Mouse (Mus musculus): ENCODE measurements around the gene Dip2b. TPM values are rescaled to one million over a fixed set of nuclear protein-coding genes. Genes with fewer than 3 reads are reported as not detected.

The Dip2b gene
- total and polyA plus RNA-seq, 2 experiments from 2014 or later, result 8.3 to 40.6 TPM

DNA sequence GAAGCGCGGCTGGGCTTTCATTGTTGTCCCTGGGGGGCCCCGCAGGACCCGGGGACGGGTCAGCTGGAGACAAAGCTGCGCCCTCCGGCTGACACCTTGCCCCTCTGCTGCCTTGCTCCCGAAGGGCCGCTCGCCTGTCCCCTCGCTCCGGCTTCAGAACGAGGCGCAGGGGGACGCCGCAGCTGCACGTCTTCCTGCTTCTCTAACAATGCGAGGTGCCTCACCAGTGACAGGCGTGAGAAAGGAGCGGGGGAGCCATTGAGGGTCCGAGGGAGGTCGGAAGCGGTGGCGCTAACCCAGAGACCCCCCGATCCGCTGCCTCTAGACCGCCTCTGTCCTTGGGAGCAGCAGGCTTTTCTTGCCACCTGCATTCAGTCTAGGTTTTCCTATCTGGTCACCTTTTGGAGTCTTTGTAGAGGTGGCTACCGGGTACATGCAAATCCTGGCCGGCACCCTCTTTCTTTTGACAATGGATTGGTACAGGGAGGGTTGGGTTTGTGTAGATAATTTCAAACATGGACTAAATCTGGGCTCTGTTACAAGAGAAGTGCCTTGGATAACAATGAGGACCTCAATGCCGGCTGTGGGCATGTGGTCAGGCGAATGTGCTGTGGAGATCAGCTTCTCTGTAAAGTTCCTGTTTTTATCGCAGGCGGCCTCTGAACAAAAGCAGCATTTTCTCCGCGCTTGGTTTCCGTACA lies 687 bp downstream of the Dip2b start:
- H3K4me3 ChIP-seq (ENCODE audit: low read depth, low read length), result peak overlapping the region; percentile 94
- H3K9me3 ChIP-seq (ENCODE audit: low read length), result no peaks in the 10 kb centered on the region
- H3K9ac ChIP-seq, result peak overlapping the region; percentile 100
- H3K4me2 ChIP-seq (ENCODE audit: low read depth), result peak overlapping the region; percentile 59
- WGBS, result under 1% methylated on average over 35 of the region's 36 CpGs
- ATAC-seq (peak; percentile 65), DNase-seq (peak; percentile 62)
- H3K36me3 ChIP-seq (ENCODE audit: insufficient read depth), result no peaks in the 10 kb centered on the region
- H3K4me1 ChIP-seq (ENCODE audit: insufficient read depth), result peaks cover 16% of the 10 kb centered on the region
- H3K27me3 ChIP-seq (ENCODE audit: insufficient read depth, low read length), result no peaks in the 10 kb centered on the region
- peak overlapping the region; percentile 99 for H3K27ac ChIP-seq (ENCODE audit: low read depth, low read length)
- no peak for TF ChIP-seq CTCF (IDR thresholded peaks at IDR 0.05; ENCODE audit: low read depth)

- Histone ChIP-seq H3K4me1 (ENCODE audit: insufficient read depth) (peaks cover 16% of the 10 kb centered on the region), H3K4me3 (ENCODE audit: low read depth, low read length) (peak overlapping the region; percentile 94), H3K4me2 (ENCODE audit: low read depth) (peak overlapping the region; percentile 59), H3K27ac (ENCODE audit: low read depth, low read length) (no peak overlapping the region), H3K9me3 (ENCODE audit: low read length) (no peaks in the 10 kb centered on the region), H3K9ac (peak overlapping the region; percentile 100), H3K36me3 (ENCODE audit: insufficient read depth) (no peaks in the 10 kb centered on the region), H3K27me3 (ENCODE audit: insufficient read depth, low read length) (no peaks in the 10 kb centered on the region)
- no peak for ATAC-seq
- peak; percentile 12 for DNase-seq
- no peak for TF ChIP-seq CTCF (IDR thresholded peaks at IDR 0.05; ENCODE audit: low read depth)
- 18% methylated on average over 14 of the region's 14 CpGs for WGBS
Measured at GRCm38 (mm10) chr15:100040541-100041266, 2.2 kb downstream of the Dip2b start.

DNA sequence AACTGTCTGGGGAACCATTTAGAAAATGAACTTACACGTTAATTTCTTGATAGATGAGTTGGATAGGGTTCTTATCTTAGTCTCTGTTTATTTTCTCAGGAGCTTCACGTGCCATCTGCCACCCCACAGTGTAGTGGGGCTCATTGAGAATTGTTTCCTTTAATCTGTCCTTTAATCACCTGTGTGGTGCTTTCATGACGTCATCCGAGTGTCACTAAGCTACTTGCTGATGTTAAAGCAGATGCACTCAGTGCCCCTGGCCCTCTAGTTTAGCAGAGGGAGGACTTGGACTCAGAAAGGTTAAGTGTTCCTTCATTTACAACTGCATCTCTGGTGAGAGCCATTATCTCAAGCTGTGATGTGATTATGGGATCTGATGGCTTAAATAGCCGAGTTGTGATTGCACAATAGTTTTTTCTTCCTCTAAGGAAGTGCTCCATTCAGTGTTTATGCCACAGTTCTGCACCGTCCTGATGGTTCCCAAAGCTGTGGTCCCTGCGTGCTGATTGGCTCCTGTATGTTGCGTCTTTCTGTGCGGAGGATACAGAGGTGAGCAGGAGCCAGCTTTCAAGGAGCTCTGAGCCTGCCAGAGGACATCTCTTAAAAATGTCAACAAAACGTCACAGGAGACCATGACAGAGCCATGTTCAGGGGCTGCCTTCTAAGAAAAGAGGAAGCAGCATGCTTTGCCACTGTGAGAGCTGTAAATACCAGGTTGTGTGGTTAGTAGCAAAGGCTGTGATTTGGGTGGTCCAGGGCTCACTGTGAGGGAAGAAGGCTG lies 3.0 kb downstream of the Dip2b start:
- H3K4me1 ChIP-seq (ENCODE audit: insufficient read depth), result peaks cover 16% of the 10 kb centered on the region
- H3K27ac ChIP-seq (ENCODE audit: low read depth, low read length), result no peak overlapping the region
- peak overlapping the region; percentile 59 for H3K4me2 ChIP-seq (ENCODE audit: low read depth)
- DNase-seq (no peak), ATAC-seq (no peak)
- H3K4me3 ChIP-seq (ENCODE audit: low read depth, low read length), result peak overlapping the region; percentile 94
- no peak for TF ChIP-seq CTCF (IDR thresholded peaks at IDR 0.05; ENCODE audit: low read depth)
- WGBS, result 26% methylated on average over 10 of the region's 10 CpGs
- H3K27me3 ChIP-seq (ENCODE audit: insufficient read depth, low read length), result no peaks in the 10 kb centered on the region
- H3K9ac ChIP-seq, result peak overlapping the region; percentile 100
- no peaks in the 10 kb centered on the region for H3K9me3 ChIP-seq (ENCODE audit: low read length)
- H3K36me3 ChIP-seq (ENCODE audit: insufficient read depth), result no peaks in the 10 kb centered on the region

GRCm38 (mm10) chr15:100042048-100042400 lies 3.6 kb downstream of the Dip2b start:
- DNase-seq (no peak), ATAC-seq (no peak)
- Histone ChIP-seq H3K4me1 (ENCODE audit: insufficient read depth) (peaks cover 16% of the 10 kb centered on the region), H3K4me3 (ENCODE audit: low read depth, low read length) (no peak overlapping the region), H3K9me3 (ENCODE audit: low read length) (no peaks in the 10 kb centered on the region), H3K4me2 (ENCODE audit: low read depth) (peak overlapping the region; percentile 59), H3K36me3 (ENCODE audit: insufficient read depth) (no peaks in the 10 kb centered on the region), H3K9ac (no peak overlapping the region), H3K27ac (ENCODE audit: low read depth, low read length) (no peak overlapping the region), H3K27me3 (ENCODE audit: insufficient read depth, low read length) (no peaks in the 10 kb centered on the region)
- 81% methylated on average over 9 of the region's 9 CpGs for WGBS
- TF ChIP-seq CTCF (IDR thresholded peaks at IDR 0.05; ENCODE audit: low read depth), result no peak

GRCm38 (mm10) chr15:100045576-100045975 lies 7.1 kb downstream of the Dip2b start:
- no peak overlapping the region for H3K27ac ChIP-seq (ENCODE audit: low read depth, low read length)
- no peak for TF ChIP-seq CTCF (IDR thresholded peaks at IDR 0.05; ENCODE audit: low read depth)
- H3K9ac ChIP-seq, result no peak overlapping the region
- H3K4me2 ChIP-seq (ENCODE audit: low read depth), result no peak overlapping the region
- H3K9me3 ChIP-seq (ENCODE audit: low read length), result no peaks in the 10 kb centered on the region
- H3K4me3 ChIP-seq (ENCODE audit: low read depth, low read length), result no peak overlapping the region
- DNase-seq (no peak), ATAC-seq (no peak)
- no peaks in the 10 kb centered on the region for H3K36me3 ChIP-seq (ENCODE audit: insufficient read depth)
- WGBS, result 50% methylated on average over 6 of the region's 6 CpGs
- no peaks in the 10 kb centered on the region for H3K27me3 ChIP-seq (ENCODE audit: insufficient read depth, low read length)
- H3K4me1 ChIP-seq (ENCODE audit: insufficient read depth), result peaks cover 10% of the 10 kb centered on the region

DNA sequence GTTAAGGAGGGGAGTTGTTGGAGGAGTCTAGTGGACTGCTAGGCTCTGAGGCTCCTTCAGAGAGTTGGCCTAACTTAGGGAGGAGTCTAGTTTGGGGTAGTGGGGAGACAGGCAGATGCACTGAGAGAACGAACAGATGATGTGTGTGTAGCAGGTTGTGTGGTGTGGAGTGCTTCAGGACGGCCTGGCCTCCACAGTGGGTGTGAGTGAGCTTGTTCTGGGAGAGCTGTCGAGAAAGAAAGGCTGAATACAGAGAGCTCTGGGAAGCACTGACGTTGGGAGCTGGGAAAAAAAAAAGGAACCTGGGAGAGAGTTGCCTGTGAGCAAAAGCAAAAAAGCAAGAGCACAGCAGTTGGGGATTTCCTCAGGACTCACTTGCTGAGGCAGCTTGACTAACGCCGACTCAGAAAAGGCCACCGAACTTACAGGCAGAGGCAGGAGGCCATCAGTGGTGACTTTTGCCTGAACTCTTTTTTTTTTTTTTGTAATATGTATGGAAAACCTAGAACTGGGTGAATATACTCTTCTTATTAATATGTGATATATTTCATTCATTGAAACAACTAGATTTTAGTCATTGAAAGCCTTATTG lies 11.1 kb downstream of the Dip2b start:
- H3K36me3 ChIP-seq (ENCODE audit: insufficient read depth), result no peaks in the 10 kb centered on the region
- no peak for TF ChIP-seq CTCF (IDR thresholded peaks at IDR 0.05; ENCODE audit: low read depth)
- peaks cover 6% of the 10 kb centered on the region; the same call in 1 of the 2 replicates for H3K4me1 ChIP-seq (ENCODE audit: insufficient read depth)
- no peak overlapping the region for H3K4me3 ChIP-seq (ENCODE audit: low read depth, low read length)
- 73% methylated on average over 7 of the region's 7 CpGs for WGBS
- DNase-seq (no peak), ATAC-seq (no peak)
- no peaks in the 10 kb centered on the region for H3K9me3 ChIP-seq (ENCODE audit: low read length)
- H3K9ac ChIP-seq, result no peak overlapping the region
- H3K4me2 ChIP-seq (ENCODE audit: low read depth), result no peak overlapping the region
- no peaks in the 10 kb centered on the region for H3K27me3 ChIP-seq (ENCODE audit: insufficient read depth, low read length)
- no peak overlapping the region for H3K27ac ChIP-seq (ENCODE audit: low read depth, low read length)
